Mouse (Mus musculus): ENCODE measurements around the gene Rab40c.

- no peak for TF ChIP-seq POLR2A (IDR thresholded peaks at IDR 0.05; ENCODE audit: insufficient read depth, low read depth, low read length)
- no peak for TF ChIP-seq EP300 (IDR thresholded peaks at IDR 0.05; ENCODE audit: insufficient read depth, low read depth, low read length)
- TF ChIP-seq CTCF (IDR thresholded peaks at IDR 0.05), result no peak
Measured at GRCm38 (mm10) chr17:25962413-25962905, 42.9 kb upstream of the Rab40c start.
